Mouse (Mus musculus): ENCODE results near the gene Emilin1. TPM values are rescaled to one million over a fixed set of nuclear protein-coding genes. Genes with fewer than 3 reads are reported as not detected.

The Emilin1 gene
- 18.4 and 22.2 TPM in 2 replicates for polyA plus RNA-seq (2012; rRNA removed)
- polyA plus RNA-seq (2014; fragmentation: Nextera tagmentation; extraction: Ambion mirVana), result 21.3 and 23.2 TPM in 2 replicates

- WGBS (ENCODE audit: insufficient replicate concordance), result 33% methylated on average over 12 of the region's 13 CpGs
- no peak for DNase-seq (ENCODE audit: low read depth in 3 of 3, low spot score in 3 of 3)
- peak within 1 kb of the TSS; percentile 65 for H3K4me2 ChIP-seq (ENCODE audit: low read depth)
- peak within 1 kb of the TSS; percentile 40 to 65 for H3K4me3 ChIP-seq (ENCODE audit: insufficient read depth in 1 of 2, low read depth in 2 of 2, low read length in 2 of 2)
- H3K27me3 ChIP-seq (ENCODE audit: control insufficient read depth, insufficient read depth, low read length), result no peaks in the 10 kb centered on the region
- no peak for TF ChIP-seq EP300 (IDR thresholded peaks at IDR 0.05; ENCODE audit: low read depth)
- TF ChIP-seq CTCF (IDR thresholded peaks at IDR 0.05; ENCODE audit: low read depth), result no peak
- peak; percentile 25 for ATAC-seq (ENCODE audit: insufficient read depth)
- H3K4me1 ChIP-seq (replicated peaks; ENCODE audit: control insufficient read depth in 2 of 2, insufficient read depth in 2 of 2, low read length in 1 of 2), result peaks cover 8 to 62% of the 10 kb centered on the region in 2 experiments
- H3K27ac ChIP-seq, result peak within 1 kb of the TSS; percentile 44
- no peaks in the 10 kb centered on the region for H3K36me3 ChIP-seq (replicated peaks; ENCODE audit: control insufficient read depth, insufficient read depth, low read depth)
- H3K9me3 ChIP-seq (ENCODE audit: control insufficient read depth, low read length), result no peaks in the 10 kb centered on the region
- H3K9ac ChIP-seq (replicated peaks), result peak within 1 kb of the TSS; percentile 6
Measured at GRCm38 (mm10) chr5:30913060-30913841, at the start of gene Emilin1. Gene Emilin1 (plus strand): TSS chr5:30913402.

GRCm38 (mm10) chr5:30863852-30864251, 49.4 kb upstream of the Emilin1 start:
- no peak for ATAC-seq (ENCODE audit: insufficient read depth)
- 31% methylated on average over 4 of the region's 4 CpGs for WGBS (ENCODE audit: insufficient replicate concordance)

GRCm38 (mm10) chr5:30864322-30864721, 48.9 kb upstream of the Emilin1 start:
- H3K36me3 ChIP-seq (replicated peaks; ENCODE audit: control insufficient read depth, insufficient read depth, low read depth), result no peaks in the 10 kb centered on the region
- TF ChIP-seq CTCF (IDR thresholded peaks at IDR 0.05; ENCODE audit: low read depth) (no peak), EP300 (IDR thresholded peaks at IDR 0.05; ENCODE audit: low read depth) (no peak)
- no peak overlapping the region for H3K4me2 ChIP-seq (ENCODE audit: low read depth)
- no peak for ATAC-seq (ENCODE audit: insufficient read depth)
- no peak for DNase-seq (ENCODE audit: low read depth in 3 of 3, low spot score in 3 of 3)
- H3K4me1 ChIP-seq (replicated peaks; ENCODE audit: control insufficient read depth in 2 of 2, insufficient read depth in 2 of 2, low read length in 1 of 2), result peaks cover 2 to 4% of the 10 kb centered on the region in 2 experiments; a peak in 2 of 4 replicates
- H3K27ac ChIP-seq, result no peak overlapping the region
- no peak overlapping the region for H3K9ac ChIP-seq (replicated peaks)
- H3K9me3 ChIP-seq (ENCODE audit: control insufficient read depth, low read length), result no peaks in the 10 kb centered on the region
- no peak overlapping the region for H3K4me3 ChIP-seq (ENCODE audit: insufficient read depth in 1 of 2, low read depth in 2 of 2, low read length in 2 of 2)
- H3K27me3 ChIP-seq (ENCODE audit: control insufficient read depth, insufficient read depth, low read length), result no peaks in the 10 kb centered on the region
- 39% methylated on average over 15 of the region's 15 CpGs for WGBS (ENCODE audit: insufficient replicate concordance)

More at GRCm38 (mm10) chr5:30863852-30864251, 49.4 kb upstream of the Emilin1 start:
- Histone ChIP-seq H3K9ac (replicated peaks) (no peak overlapping the region), H3K27me3 (ENCODE audit: control insufficient read depth, insufficient read depth, low read length) (no peaks in the 10 kb centered on the region), H3K4me2 (ENCODE audit: low read depth) (no peak overlapping the region), H3K4me3 (ENCODE audit: insufficient read depth in 1 of 2, low read depth in 2 of 2, low read length in 2 of 2) (no peak overlapping the region), H3K27ac (no peak overlapping the region), H3K36me3 (replicated peaks; ENCODE audit: control insufficient read depth, insufficient read depth, low read depth) (no peaks in the 10 kb centered on the region), H3K9me3 (ENCODE audit: control insufficient read depth, low read length) (no peaks in the 10 kb centered on the region), H3K4me1 (replicated peaks; ENCODE audit: control insufficient read depth in 2 of 2, insufficient read depth in 2 of 2, low read length in 1 of 2) (peaks cover 0 to under 1% of the 10 kb centered on the region in 2 experiments; a peak in 2 of 4 replicates)
- no peak for DNase-seq (ENCODE audit: low read depth in 3 of 3, low spot score in 3 of 3)
- TF ChIP-seq EP300 (IDR thresholded peaks at IDR 0.05; ENCODE audit: low read depth) (no peak), CTCF (IDR thresholded peaks at IDR 0.05; ENCODE audit: low read depth) (peak; percentile 44)

- DNase-seq (ENCODE audit: low read depth in 3 of 3, low spot score in 3 of 3) (no peak), ATAC-seq (ENCODE audit: insufficient read depth) (no peak)
- Histone ChIP-seq H3K36me3 (replicated peaks; ENCODE audit: control insufficient read depth, insufficient read depth, low read depth) (peaks cover 10% of the 10 kb centered on the region), H3K27ac (no peak overlapping the region), H3K27me3 (ENCODE audit: control insufficient read depth, insufficient read depth, low read length) (no peaks in the 10 kb centered on the region), H3K4me3 (ENCODE audit: insufficient read depth in 1 of 2, low read depth in 2 of 2, low read length in 2 of 2) (no peak overlapping the region), H3K9ac (replicated peaks) (no peak overlapping the region), H3K4me2 (ENCODE audit: low read depth) (no peak overlapping the region), H3K9me3 (ENCODE audit: control insufficient read depth, low read length) (no peaks in the 10 kb centered on the region), H3K4me1 (replicated peaks; ENCODE audit: control insufficient read depth in 2 of 2, insufficient read depth in 2 of 2, low read length in 1 of 2) (peaks cover 7% of the 10 kb centered on the region in 2 experiments)
- WGBS (ENCODE audit: insufficient replicate concordance), result 59% methylated on average over 3 of the region's 3 CpGs
- no peak for TF ChIP-seq EP300 (IDR thresholded peaks at IDR 0.05; ENCODE audit: low read depth)
- TF ChIP-seq CTCF (IDR thresholded peaks at IDR 0.05; ENCODE audit: low read depth), result no peak
Measured at GRCm38 (mm10) chr5:30866871-30867270, 46.3 kb upstream of the Emilin1 start.

- Histone ChIP-seq H3K36me3 (replicated peaks; ENCODE audit: control insufficient read depth, insufficient read depth, low read depth) (peaks cover 18% of the 10 kb centered on the region), H3K9ac (replicated peaks) (no peak within 1 kb of the TSS), H3K4me1 (replicated peaks; ENCODE audit: control insufficient read depth in 2 of 2, insufficient read depth in 2 of 2, low read length in 1 of 2) (peaks cover 7% of the 10 kb centered on the region in 2 experiments), H3K27ac (no peak within 1 kb of the TSS), H3K9me3 (ENCODE audit: control insufficient read depth, low read length) (no peaks in the 10 kb centered on the region), H3K4me3 (ENCODE audit: insufficient read depth in 1 of 2, low read depth in 2 of 2, low read length in 2 of 2) (no peak within 1 kb of the TSS), H3K4me2 (ENCODE audit: low read depth) (no peak within 1 kb of the TSS), H3K27me3 (ENCODE audit: control insufficient read depth, insufficient read depth, low read length) (no peaks in the 10 kb centered on the region)
- TF ChIP-seq EP300 (IDR thresholded peaks at IDR 0.05; ENCODE audit: low read depth) (no peak), CTCF (IDR thresholded peaks at IDR 0.05; ENCODE audit: low read depth) (no peak)
- WGBS (ENCODE audit: insufficient replicate concordance), result 71% methylated on average over 3 of the region's 3 CpGs
- ATAC-seq (ENCODE audit: insufficient read depth) (no peak), DNase-seq (ENCODE audit: low read depth in 3 of 3, low spot score in 3 of 3) (no peak)
Measured at GRCm38 (mm10) chr5:30867712-30868111, 45.5 kb upstream of the Emilin1 start, which contains the start of gene Tmem214. Gene Tmem214 (plus strand): TSS chr5:30868012.

Data from liver, embryonic 14.5 days (tissue).